Mouse (Mus musculus) thymus, adult 2 months (tissue): ENCODE measurements around the gene Duxf3.
"Not testable (repeated sequence)": the region's sequence is repeated elsewhere in the genome, so short reads cannot be mapped to it uniquely, and the experiment has no call there.

ENCODE experiments used
- CTCF ChIP-seq: fragments of 200-500 bp; IDR thresholded peaks from 2 replicates; pipeline ENCODE4 v1.5.1; 2012; ENCODE audit warnings: mild to moderate bottlenecking, control low read depth, low read length, moderate library complexity, borderline replicate concordance; ENCODE audit not compliant: control insufficient read depth, poor library complexity, insufficient read depth; ENCODE audit errors: extremely low read depth
- POLR2A ChIP-seq: fragments of 200-500 bp; IDR thresholded peaks from 2 replicates; pipeline ENCODE4 v1.6.1; 2012; ENCODE audit warnings: mild to moderate bottlenecking, low read length, control low read depth, moderate library complexity; ENCODE audit not compliant: control insufficient read depth, poor library complexity, insufficient read depth; ENCODE audit errors: extremely low read depth

DNA sequence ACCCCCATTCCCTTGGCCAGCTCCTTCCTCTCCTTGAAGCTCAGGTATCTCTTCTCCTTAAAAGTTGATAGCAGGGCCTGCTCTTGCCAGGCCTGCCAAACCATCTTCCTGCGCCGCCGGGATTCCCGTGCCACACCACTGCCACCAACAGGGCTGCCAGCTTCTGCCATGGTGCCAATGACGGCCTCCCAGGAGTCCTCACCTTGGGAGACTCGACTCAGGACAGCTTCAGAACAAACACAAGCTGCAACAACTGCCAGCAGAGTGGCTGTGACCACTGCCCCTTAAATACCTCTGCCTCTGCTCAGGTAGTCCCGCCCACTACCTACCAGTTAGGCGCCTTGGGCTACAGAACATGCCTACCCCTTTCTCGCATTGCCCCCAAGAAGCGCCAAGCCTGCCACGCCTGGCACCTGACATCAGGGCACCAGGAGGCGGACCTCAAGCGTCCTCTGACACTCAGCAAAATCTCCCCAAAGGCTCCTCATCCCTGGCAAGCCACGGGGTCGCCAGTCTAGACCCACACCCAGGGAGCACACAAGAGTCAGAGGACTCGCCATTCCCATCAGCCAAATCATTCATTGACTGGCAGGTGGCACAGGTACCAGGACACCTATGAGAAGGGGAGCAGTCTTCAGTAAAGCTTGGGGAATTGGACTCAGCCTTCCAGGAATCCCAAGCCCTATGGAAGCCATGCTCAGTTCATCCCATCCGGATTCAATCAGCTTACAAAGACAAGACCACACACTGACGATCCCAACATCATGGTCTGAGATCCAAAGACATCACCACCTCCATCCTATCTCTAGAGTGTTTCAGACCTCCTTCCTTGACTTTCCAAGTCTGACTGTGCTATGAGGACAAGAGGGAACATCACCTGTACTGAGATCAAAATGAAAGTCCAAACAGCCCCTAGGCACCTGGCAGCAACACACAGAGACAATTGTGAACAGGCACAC lies 7.4 kb downstream of the Duxf3 start, which contains the start of gene AW822073:
- TF ChIP-seq CTCF, POLR2A: not testable (repeated sequence)
